Mouse (Mus musculus) MEL (cell line): ENCODE measurements around the gene Atxn3. TPM values are rescaled to one million over a fixed set of nuclear protein-coding genes. Genes with fewer than 3 reads are reported as not detected.

Experiments used
- DNase-seq: peaks from one replicate; pipeline ENCODE4 v3.0.0; 2011; ENCODE audit warnings: low read depth, low spot score
- H3K27ac ChIP-seq: 2 replicates; pipeline ENCODE4 v1.5.1; 2012; ENCODE audit warnings: low read depth, mild to moderate bottlenecking, control low read depth, low read length, moderate library complexity; ENCODE audit not compliant: control insufficient read depth
- H3K27me3 ChIP-seq, 2 experiments: fragments of 150-350 bp in 1 of 2; sonication (generic) in 1 of 2; 2 replicates each; pipeline ENCODE4 v1.6.1; 2012; ENCODE audit warnings: low read length in 2 of 2, mild to moderate bottlenecking in 2 of 2, improper control_type of control experiment in 1 of 2, moderate library complexity in 1 of 2; ENCODE audit not compliant: insufficient read depth in 2 of 2, control insufficient read depth in 1 of 2
- H3K36me3 ChIP-seq, 2 experiments: 2 replicates each; pipeline ENCODE4 v1.6.1; 2012 to 2014; ENCODE audit warnings: low read length in 2 of 2, improper control_type of control experiment in 1 of 2, inconsistent platforms in 1 of 2, mild to moderate bottlenecking in 1 of 2; ENCODE audit not compliant: insufficient read depth in 2 of 2, control insufficient read depth in 1 of 2
- H3K4me1 ChIP-seq, 2 experiments: fragments of 150-350 bp in 1 of 2; sonication (generic) in 1 of 2; 2 replicates each; pipeline ENCODE4 v1.6.1; 2012; ENCODE audit warnings: low read length in 2 of 2, improper control_type of control experiment in 1 of 2, mild to moderate bottlenecking in 1 of 2; ENCODE audit not compliant: insufficient read depth in 2 of 2, control insufficient read depth in 1 of 2
- H3K4me3 ChIP-seq, 2 experiments: fragments of 150-350 bp in 1 of 2; sonication (generic) in 1 of 2; 2 replicates each; pipeline ENCODE4 v1.5.1; 2012; ENCODE audit warnings: low read depth in 2 of 2, low read length in 2 of 2, mild to moderate bottlenecking in 2 of 2, moderate library complexity in 2 of 2, control low read depth in 1 of 2, improper control_type of control experiment in 1 of 2; ENCODE audit not compliant: control insufficient read depth in 1 of 2, insufficient read depth in 1 of 2
- H3K79me2 ChIP-seq: 2 replicates; pipeline ENCODE4 v1.6.1; 2012; ENCODE audit warnings: mild to moderate bottlenecking, low read length, moderate library complexity; ENCODE audit not compliant: control insufficient read depth, poor library complexity, insufficient read depth
- H3K9ac ChIP-seq: 2 replicates; pipeline ENCODE4 v1.6.1; 2012; ENCODE audit warnings: low read depth, mild to moderate bottlenecking, control low read depth, low read length, moderate library complexity; ENCODE audit not compliant: control insufficient read depth, poor library complexity, severe bottlenecking
- H3K9me3 ChIP-seq: fragments of 150-350 bp; sonication (generic); replicated peaks from 2 replicates; pipeline ENCODE4 v1.6.1; 2012; ENCODE audit warnings: mild to moderate bottlenecking, low read length, improper control_type of control experiment, moderate library complexity; ENCODE audit not compliant: insufficient read depth
- BHLHE40 ChIP-seq: IDR thresholded peaks from 2 replicates; pipeline ENCODE4 v1.6.1; 2012; ENCODE audit warnings: low read depth, mild to moderate bottlenecking, inconsistent platforms, low read length, improper control_type of control experiment, borderline replicate concordance
- CHD2 ChIP-seq: IDR thresholded peaks from 2 replicates; pipeline ENCODE4 v1.6.1; 2011; ENCODE audit warnings: low read length, improper control_type of control experiment
- E2F4 ChIP-seq: IDR thresholded peaks from 2 replicates; pipeline ENCODE4 v1.6.1; 2011; ENCODE audit warnings: low read depth, low read length, improper control_type of control experiment, borderline replicate concordance
- EP300 ChIP-seq, 2 experiments: IDR thresholded peaks; 2 replicates each; pipeline ENCODE4 v1.6.1; 2011; ENCODE audit warnings: improper control_type of control experiment in 2 of 2, low read length in 2 of 2, low read depth in 1 of 2, mild to moderate bottlenecking in 1 of 2
- ETS1 ChIP-seq: IDR thresholded peaks from 2 replicates; pipeline ENCODE4 v1.6.1; 2012; ENCODE audit warnings: low read depth, mild to moderate bottlenecking, inconsistent platforms, low read length, improper control_type of control experiment, moderate library complexity
- GATA1 ChIP-seq: IDR thresholded peaks from 2 replicates; pipeline ENCODE4 v1.6.1; 2011; ENCODE audit warnings: low read depth, low read length, improper control_type of control experiment
- HCFC1 ChIP-seq: IDR thresholded peaks from 2 replicates; pipeline ENCODE4 v1.6.1; 2012; ENCODE audit warnings: low read depth, mild to moderate bottlenecking, inconsistent platforms, low read length, improper control_type of control experiment, moderate library complexity
- MAFK ChIP-seq: IDR thresholded peaks from 2 replicates; pipeline ENCODE4 v1.6.1; 2011; ENCODE audit warnings: low read depth, mild to moderate bottlenecking, low read length, improper control_type of control experiment, borderline replicate concordance
- MAZ ChIP-seq: IDR thresholded peaks from 2 replicates; pipeline ENCODE4 v1.6.1; 2012; ENCODE audit warnings: low read depth, mild to moderate bottlenecking, inconsistent platforms, low read length, improper control_type of control experiment
- MEF2A ChIP-seq: IDR thresholded peaks from 2 replicates; pipeline ENCODE4 v1.6.1; 2014; ENCODE audit warnings: low read depth, mild to moderate bottlenecking, inconsistent platforms, low read length, improper control_type of control experiment; ENCODE audit not compliant: poor library complexity, insufficient replicate concordance, severe bottlenecking; ENCODE audit errors: extremely low read depth
- MYC ChIP-seq: IDR thresholded peaks from 2 replicates; pipeline ENCODE4 v1.6.1; 2011; ENCODE audit warnings: low read depth, mild to moderate bottlenecking, low read length, improper control_type of control experiment, moderate library complexity
- POLR2A ChIP-seq, 2 experiments: IDR thresholded peaks; 2 replicates each; pipeline ENCODE4 v1.6.1; 2011 to 2012; ENCODE audit warnings: low read length in 2 of 2, mild to moderate bottlenecking in 2 of 2, control low read depth in 1 of 2, improper control_type of control experiment in 1 of 2, low read depth in 1 of 2, moderate library complexity in 1 of 2; ENCODE audit not compliant: control insufficient read depth in 1 of 2, insufficient read depth in 1 of 2, poor library complexity in 1 of 2
- RAD21 ChIP-seq: IDR thresholded peaks from 2 replicates; pipeline ENCODE4 v1.6.1; 2011; ENCODE audit warnings: mild to moderate bottlenecking, low read depth, low read length, improper control_type of control experiment
- SIN3A ChIP-seq: IDR thresholded peaks from 2 replicates; pipeline ENCODE4 v1.6.1; 2012; ENCODE audit warnings: low read length, improper control_type of control experiment, inconsistent platforms
- TAL1 ChIP-seq: IDR thresholded peaks from 2 replicates; pipeline ENCODE4 v1.6.1; 2012; ENCODE audit warnings: mild to moderate bottlenecking, inconsistent platforms, low read length, moderate library complexity, mixed read lengths
- UBTF ChIP-seq: IDR thresholded peaks from 2 replicates; pipeline ENCODE4 v1.6.1; 2012; ENCODE audit warnings: low read depth, mild to moderate bottlenecking, inconsistent platforms, low read length, improper control_type of control experiment, moderate library complexity, borderline replicate concordance; ENCODE audit not compliant: insufficient read depth
- ZC3H11A ChIP-seq: IDR thresholded peaks from 2 replicates; pipeline ENCODE4 v1.6.1; 2012; ENCODE audit warnings: low read depth, mild to moderate bottlenecking, inconsistent platforms, low read length, improper control_type of control experiment
- ZKSCAN1 ChIP-seq: IDR thresholded peaks from 2 replicates; pipeline ENCODE4 v1.6.1; 2012; ENCODE audit warnings: low read depth, mild to moderate bottlenecking, inconsistent platforms, low read length, improper control_type of control experiment, moderate library complexity
- ZMIZ1 ChIP-seq: IDR thresholded peaks from 2 replicates; pipeline ENCODE4 v1.6.1; 2012; ENCODE audit warnings: low read depth, mild to moderate bottlenecking, inconsistent platforms, low read length, improper control_type of control experiment, moderate library complexity
- polyA plus RNA-seq, 2 experiments: library from polyadenylated mRNA; stranded (reverse) in 1 of 2; unstranded in 1 of 2; fragments of >175 nt in 1 of 2; fragments of >200 nt in 1 of 2; gene quantifications; 2 replicates each; pipeline versions ENCODE4 v1.2.1 to v1.2.4; 2012; ENCODE audit warnings: low replicate concordance in 2 of 2, low read depth in 1 of 2; ENCODE audit not compliant: insufficient read length in 2 of 2, insufficient read depth in 1 of 2, missing spikeins in 1 of 2
- total RNA-seq: library from RNA; depleted of rRNA; stranded (reverse); fragments of 300-350 nt; gene quantifications from 2 replicates; pipeline ENCODE4 v1.2.3, GENCODE M21; 2012

The Atxn3 gene
- total and polyA plus RNA-seq, 3 experiments, result 21.8 to 400 (median 27.8) TPM

- DNase-seq, result no peak
- H3K79me2 ChIP-seq, result no peaks in the 10 kb centered on the region
- no peak for TF ChIP-seq MAFK
- TF ChIP-seq RAD21, result no peak
- no peak for TF ChIP-seq HCFC1
- no peak for TF ChIP-seq MEF2A
- H3K36me3 ChIP-seq, result peaks cover 0 to 25% of the 10 kb centered on the region in 2 experiments; a peak in 2 of 4 replicates
- no peaks in the 10 kb centered on the region for H3K27me3 ChIP-seq
- no peak overlapping the region for H3K9ac ChIP-seq
- no peak overlapping the region for H3K4me3 ChIP-seq
- H3K9me3 ChIP-seq, result no peaks in the 10 kb centered on the region
- no peak overlapping the region for H3K27ac ChIP-seq
- H3K4me1 ChIP-seq, result no peaks in the 10 kb centered on the region
Observed at GRCm38 (mm10) chr12:101928423-101928822, 29.6 kb downstream of the Atxn3 start.

GRCm38 (mm10) chr12:101922313-101922712 lies 35.7 kb downstream of the Atxn3 start:
- H3K36me3 ChIP-seq, result peaks cover 9 to 14% of the 10 kb centered on the region in 2 experiments
- H3K27ac ChIP-seq, result no peak overlapping the region
- no peak overlapping the region for H3K4me3 ChIP-seq
- no peak for TF ChIP-seq ETS1
- TF ChIP-seq SIN3A, result no peak
- no peak for TF ChIP-seq POLR2A (IDR thresholded peaks at IDR 0.05; ENCODE audit: control insufficient read depth in 1 of 2, insufficient read depth in 1 of 2, low read depth in 1 of 2, low read length in 2 of 2, poor library complexity in 1 of 2)
- TF ChIP-seq E2F4, result no peak
- no peak for TF ChIP-seq GATA1
- no peak for TF ChIP-seq TAL1
- no peak for TF ChIP-seq ZMIZ1
- no peak for TF ChIP-seq CHD2
- no peaks in the 10 kb centered on the region for H3K9me3 ChIP-seq
- H3K4me1 ChIP-seq, result peaks cover 4 to 9% of the 10 kb centered on the region in 2 experiments
- no peak for DNase-seq
- H3K27me3 ChIP-seq, result no peaks in the 10 kb centered on the region
- H3K79me2 ChIP-seq, result no peaks in the 10 kb centered on the region
- no peak overlapping the region for H3K9ac ChIP-seq

- Histone ChIP-seq H3K27me3 (no peaks in the 10 kb centered on the region), H3K4me1 (peaks cover 11 to 16% of the 10 kb centered on the region in 2 experiments), H3K4me3 (no peak overlapping the region), H3K9ac (no peak overlapping the region)
- TF ChIP-seq UBTF (no peak), EP300 (IDR thresholded peaks at IDR 0.05; ENCODE audit: low read depth in 1 of 2, low read length in 2 of 2) (no peak), MYC (no peak), BHLHE40 (no peak), ZKSCAN1 (no peak), MAZ (no peak), ZC3H11A (no peak)
- TF ChIP-seq, all 39 proteins: peak for 0
- DNase-seq, result no peak
- Histone ChIP-seq H3K36me3 (peaks cover 8 to 26% of the 10 kb centered on the region in 2 experiments), H3K27ac (no peak overlapping the region), H3K79me2 (no peaks in the 10 kb centered on the region), H3K9me3 (no peaks in the 10 kb centered on the region)
Observed at GRCm38 (mm10) chr12:101919847-101920246, 38.2 kb downstream of the Atxn3 start.
